Mouse (Mus musculus): ENCODE results near the gene Gabpb2.

DNA sequence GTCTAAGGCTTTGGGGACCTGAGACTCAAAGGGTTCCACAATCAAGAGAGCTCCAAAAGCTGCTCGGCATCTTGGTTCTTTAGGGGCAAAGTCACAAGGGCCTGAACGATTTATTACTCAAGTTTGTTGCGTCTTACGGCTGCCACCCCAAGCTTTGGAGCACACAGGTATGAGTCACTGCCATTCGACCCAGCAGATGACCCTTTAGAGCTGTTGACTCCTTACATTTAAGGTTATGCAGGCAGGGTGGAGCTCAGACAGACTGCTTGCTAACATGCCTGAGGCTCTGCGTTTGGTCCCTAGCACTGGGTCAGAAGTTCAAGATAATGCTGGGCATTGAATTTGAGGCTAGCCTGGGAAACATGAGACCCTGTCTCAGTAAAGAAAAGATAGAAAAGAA lies 40.1 kb downstream of the Gabpb2 start:
- TF ChIP-seq POLR2A (IDR thresholded peaks at IDR 0.05; ENCODE audit: insufficient read length, low read depth) (no peak), E2F4 (IDR thresholded peaks at IDR 0.05; ENCODE audit: insufficient read depth) (no peak), USF1 (IDR thresholded peaks at IDR 0.05; ENCODE audit: low read depth) (no peak), POLR2AphosphoS2 (IDR thresholded peaks at IDR 0.05; ENCODE audit: insufficient read length, low read depth) (no peak), MYOG (IDR thresholded peaks at IDR 0.05; ENCODE audit: control insufficient read depth in 1 of 3, insufficient read depth in 1 of 3, insufficient read length in 2 of 3, low read depth in 2 of 3) (no peak), TCF12 (IDR thresholded peaks at IDR 0.05; ENCODE audit: insufficient read depth, poor library complexity, severe bottlenecking) (no peak), CEBPB (IDR thresholded peaks at IDR 0.05; ENCODE audit: insufficient read depth, poor library complexity, severe bottlenecking) (no peak), MYOD1 (IDR thresholded peaks at IDR 0.05; ENCODE audit: control insufficient read depth in 1 of 3, insufficient read length in 2 of 3, low read depth in 2 of 3) (peak in 1 of 3 experiments; percentile 6), REST (IDR thresholded peaks at IDR 0.05; ENCODE audit: insufficient read depth, insufficient read length) (no peak)

Data from myocyte (in vitro differentiated cells).